Mouse (Mus musculus) megakaryocyte progenitor cell, adult 5-6 weeks (primary cell): Measurements from ENCODE around the gene Scgb2b3. TPM values are rescaled to one million over a fixed set of nuclear protein-coding genes. Genes with fewer than 3 reads are reported as not detected.

ENCODE experiments used
- ATAC-seq: replicated peaks from 2 replicates; pipeline ENCODE4 v1.8.0; 2016; ENCODE audit warnings: mild to moderate bottlenecking, moderate TSS enrichment, inconsistent platforms; ENCODE audit not compliant: poor library complexity
- total RNA-seq, 2 experiments: library from RNA; stranded (forward) in 1 of 2; stranded (reverse) in 1 of 2; fragments of 157-497, 149-512 nt in 1 of 2; fragments of 200-1000 nt in 1 of 2; gene quantifications; 2 replicates each; pipeline versions ENCODE4 v1.2.3 to v1.2.4; 2015 to 2017

Gene Scgb2b3
- total RNA-seq (2015), result not detected in 2 replicates
- total RNA-seq (2017), result not detected in 2 replicates

DNA sequence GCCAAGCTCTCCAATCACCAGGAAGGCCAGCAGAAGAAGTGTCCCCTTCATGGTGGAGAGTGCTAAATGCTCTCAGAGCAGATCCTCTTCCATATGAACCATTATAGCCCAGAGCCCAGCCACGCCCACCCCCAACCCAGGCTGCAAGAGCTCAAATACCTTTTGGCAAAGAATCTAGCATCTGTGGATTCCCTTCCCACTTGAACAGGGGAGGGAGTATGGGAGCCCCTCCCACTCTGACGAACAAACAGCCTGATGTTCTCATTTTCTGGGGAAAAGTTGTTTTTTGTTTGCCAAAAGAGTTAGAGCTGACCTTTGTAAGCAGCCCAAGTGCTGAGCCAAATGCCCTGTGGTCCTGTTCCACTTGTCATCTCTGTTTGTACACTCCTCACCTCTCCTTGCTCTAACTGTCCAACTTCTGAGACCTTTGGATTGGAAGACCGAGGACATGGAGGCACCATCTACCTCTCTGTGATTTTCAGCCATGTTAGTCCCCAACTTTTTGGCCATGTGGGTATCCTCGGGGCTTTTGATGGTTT is at the start of gene Scgb2b3:
Gene Scgb2b3 (minus strand): TSS at position 51 of the 539 bp plus-strand sequence.
- ATAC-seq, result no peak

DNA sequence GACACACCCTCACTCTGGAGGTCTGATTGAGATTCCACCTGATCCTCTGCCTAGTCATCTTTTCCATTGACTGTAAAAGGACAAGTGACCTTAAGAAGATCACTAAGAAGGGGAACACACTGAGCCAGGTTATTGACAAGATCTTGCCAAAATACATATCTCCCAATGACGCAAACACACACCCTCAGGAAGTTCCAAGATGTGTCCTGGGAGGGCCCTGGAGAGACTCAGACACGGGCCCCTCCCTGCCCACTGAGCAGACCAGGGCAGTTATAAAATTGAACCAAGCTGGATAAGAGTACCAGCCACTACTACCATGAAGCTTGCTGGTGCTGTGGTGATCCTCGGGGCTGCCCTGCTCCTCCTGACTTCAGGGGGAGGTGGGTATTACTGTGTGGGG is 13.4 kb upstream of the Scgb2b3 start, which contains the start of gene Scgb1b3:
Gene Scgb1b3 (plus strand): TSS at position 301 of the 400 bp plus-strand sequence.
- ATAC-seq, result no peak

Other genes starting within 250 kb of the Scgb2b3 start
- 6.9 and 8.7 TPM in 2 replicates for gene Hpn, start 246.8 kb downstream of the Scgb2b3 start, total RNA-seq (2015)
- 1.1 and 4.9 TPM in 2 replicates for gene Hpn, start 246.8 kb downstream of the Scgb2b3 start, total RNA-seq (2017)
- not detected in 2 replicates for gene Scn1b, start 235.1 kb downstream of the Scgb2b3 start, total RNA-seq (2015)
- 0.17 and 0.37 TPM in 2 replicates for gene Scn1b, start 235.1 kb downstream of the Scgb2b3 start, total RNA-seq (2017)
- gene Gramd1a, start 206.2 kb downstream of the Scgb2b3 start, total RNA-seq (2015), result 67.1 and 71.7 TPM in 2 replicates
- gene Gramd1a, start 206.2 kb downstream of the Scgb2b3 start, total RNA-seq (2017), result 24.6 and 28.8 TPM in 2 replicates
- gene Scgb2b2, start 71.6 kb downstream of the Scgb2b3 start, total RNA-seq (2015), result not detected in 2 replicates
- gene Scgb2b2, start 71.6 kb downstream of the Scgb2b3 start, total RNA-seq (2017), result not detected in 2 replicates
- not detected in 2 replicates for gene Scgb1b2, start 70.3 kb downstream of the Scgb2b3 start, total RNA-seq (2015)
- not detected in 2 replicates for gene Scgb1b2, start 70.3 kb downstream of the Scgb2b3 start, total RNA-seq (2017)
- gene Scgb1b3, start 13.5 kb upstream of the Scgb2b3 start, total RNA-seq (2015), result not detected in 2 replicates
- gene Scgb1b3, start 13.5 kb upstream of the Scgb2b3 start, total RNA-seq (2017), result not detected in 2 replicates